Mouse (Mus musculus) embryonic facial prominence, embryonic 12.5 days (tissue): ENCODE results near the gene Hykk. TPM values are rescaled to one million over a fixed set of nuclear protein-coding genes. Genes with fewer than 3 reads are reported as not detected.
A peak's percentile ranks its signal among the peaks of the same experiment; 100 is the strongest.
"Not testable (repeated sequence)": the region's sequence is repeated elsewhere in the genome, so short reads cannot be mapped to it uniquely, and the experiment has no call there.

Experiments used
- ATAC-seq: fragments of 200-750 bp; cut with Nextera tagmentation; 2 replicates; pipeline ENCODE4 v1.8.0; 2017; ENCODE audit not compliant: insufficient number of reproducible peaks, insufficient read depth, low FRiP score, low TSS enrichment
- H3K27ac ChIP-seq: fragments of 300-500 bp; sonication (generic); 2 replicates; pipeline ENCODE4 v1.5.1; 2016; ENCODE audit warnings: mild to moderate bottlenecking
- H3K27me3 ChIP-seq: fragments of 300-500 bp; sonication (generic); 2 replicates; pipeline ENCODE4 v1.6.1; 2016; ENCODE audit warnings: mild to moderate bottlenecking, moderate library complexity
- H3K36me3 ChIP-seq: fragments of 300-500 bp; sonication (generic); 2 replicates; pipeline ENCODE4 v1.6.1; 2016; ENCODE audit warnings: mild to moderate bottlenecking
- H3K4me1 ChIP-seq: fragments of 300-500 bp; sonication (generic); 2 replicates; pipeline ENCODE4 v1.6.1; 2016
- H3K4me2 ChIP-seq: fragments of 300-500 bp; sonication (generic); replicated peaks from 2 replicates; pipeline ENCODE4 v1.6.1; 2016; ENCODE audit warnings: mild to moderate bottlenecking, moderate library complexity
- H3K4me3 ChIP-seq: fragments of 300-500 bp; sonication (generic); 2 replicates; pipeline ENCODE4 v1.5.1; 2016; ENCODE audit warnings: mild to moderate bottlenecking
- H3K9ac ChIP-seq: fragments of 300-500 bp; sonication (generic); 2 replicates; pipeline ENCODE4 v1.6.1; 2016; ENCODE audit warnings: mild to moderate bottlenecking, moderate library complexity
- H3K9me3 ChIP-seq: fragments of 300-500 bp; sonication (generic); 2 replicates; pipeline ENCODE4 v1.6.1; 2016; ENCODE audit warnings: mild to moderate bottlenecking, moderate library complexity
- WGBS: fragments of 180-500 bp; shearing (Covaris S2); methylation state at CpG from one replicate; pipeline ENCODE4 v1.1.7; 2016; 5-methylcytosine and 5-hydroxymethylcytosine counted together
- polyA plus RNA-seq: library from polyadenylated mRNA; unstranded; fragments of >200 nt; fragmentation: Nextera tagmentation; extraction: Ambion mirVana; gene quantifications from 2 replicates; pipeline ENCODE4 v1.2.1, GENCODE M21; 2016

Gene Hykk
- polyA plus RNA-seq, 1 experiment from 2014 or later: 8.0 TPM

GRCm38 (mm10) chr9:54932379-54932778 lies 15.3 kb downstream of the Hykk start:
- H3K4me1 ChIP-seq: no peaks in the 10 kb centered on the region
- no peaks in the 10 kb centered on the region for H3K27me3 ChIP-seq
- no peak overlapping the region for H3K4me3 ChIP-seq
- H3K9me3 ChIP-seq: no peaks in the 10 kb centered on the region
- H3K27ac ChIP-seq: no peak overlapping the region
- no peak for ATAC-seq
- 70% methylated on average over 2 of the region's 2 CpGs for WGBS
- no peak overlapping the region for H3K4me2 ChIP-seq
- no peak overlapping the region for H3K9ac ChIP-seq
- H3K36me3 ChIP-seq: no peaks in the 10 kb centered on the region

DNA sequence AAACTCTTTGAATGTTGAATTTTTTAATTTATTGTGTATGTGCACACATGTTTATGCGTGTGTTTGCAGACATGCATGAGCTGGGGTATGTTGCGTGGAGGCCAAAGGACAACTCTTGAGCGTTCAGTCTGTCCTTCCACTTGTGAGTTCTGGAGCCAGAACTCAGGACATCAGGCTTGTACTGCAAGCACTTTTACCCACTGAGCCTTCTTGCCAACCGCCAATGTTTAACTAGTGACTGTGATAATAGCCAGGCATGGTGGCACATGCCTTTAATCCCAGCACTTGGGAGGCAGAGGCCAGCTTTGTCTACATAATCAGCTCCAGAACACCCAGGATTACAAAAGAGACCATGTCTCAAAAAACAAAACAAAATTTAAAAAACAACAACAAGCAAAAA lies 25.0 kb downstream of the Hykk start:
- no peak for ATAC-seq
- no peaks in the 10 kb centered on the region for H3K9me3 ChIP-seq
- 91% methylated on average over 4 of the region's 4 CpGs for WGBS

DNA sequence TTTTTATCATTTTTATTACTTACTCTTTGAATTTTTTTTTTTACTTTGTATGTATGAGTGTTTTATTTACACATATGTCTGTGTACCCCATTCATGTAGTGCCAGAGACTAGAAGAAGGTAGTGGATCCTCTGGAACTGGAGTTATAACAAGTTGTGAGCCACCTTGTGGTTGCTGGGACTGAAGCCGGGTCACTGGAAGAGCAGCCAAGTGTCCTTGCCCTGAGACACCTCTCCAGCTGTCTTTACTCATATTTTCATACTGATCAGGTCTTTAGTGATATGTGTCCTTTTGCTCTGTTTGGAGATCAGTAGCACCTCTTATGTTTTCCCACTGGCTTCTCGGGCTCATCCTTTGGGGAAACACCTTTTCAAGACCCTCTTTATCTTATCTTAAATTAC lies 27.4 kb downstream of the Hykk start:
- ATAC-seq: no peak
- no peaks in the 10 kb centered on the region for H3K4me1 ChIP-seq
- H3K27me3 ChIP-seq: no peaks in the 10 kb centered on the region
- no peaks in the 10 kb centered on the region for H3K36me3 ChIP-seq
- H3K4me3 ChIP-seq: no peak overlapping the region
- WGBS: 89% methylated on average over 2 of the region's 2 CpGs
- no peak overlapping the region for H3K4me2 ChIP-seq
- no peaks in the 10 kb centered on the region for H3K9me3 ChIP-seq
- no peak overlapping the region for H3K27ac ChIP-seq
- H3K9ac ChIP-seq: no peak overlapping the region

More for the DNA sequence above, 25.0 kb downstream of the Hykk start:
- Histone ChIP-seq H3K4me1 (no peaks in the 10 kb centered on the region), H3K4me3 (no peak overlapping the region), H3K27ac (no peak overlapping the region), H3K4me2 (no peak overlapping the region), H3K27me3 (no peaks in the 10 kb centered on the region), H3K36me3 (no peaks in the 10 kb centered on the region; the same call in 1 of the 2 replicates), H3K9ac (no peak overlapping the region)

- Histone ChIP-seq H3K27ac (no peak overlapping the region), H3K9ac (no peak overlapping the region), H3K4me2 (no peak overlapping the region), H3K4me3 (no peak overlapping the region), H3K27me3 (no peaks in the 10 kb centered on the region), H3K36me3 (no peaks in the 10 kb centered on the region), H3K4me1 (no peaks in the 10 kb centered on the region; the same call in 1 of the 2 replicates), H3K9me3 (no peaks in the 10 kb centered on the region)
- 60% methylated on average over 16 of the region's 16 CpGs for WGBS
- ATAC-seq: no peak
Measured at GRCm38 (mm10) chr9:54946256-54946655, 29.2 kb downstream of the Hykk start.

DNA sequence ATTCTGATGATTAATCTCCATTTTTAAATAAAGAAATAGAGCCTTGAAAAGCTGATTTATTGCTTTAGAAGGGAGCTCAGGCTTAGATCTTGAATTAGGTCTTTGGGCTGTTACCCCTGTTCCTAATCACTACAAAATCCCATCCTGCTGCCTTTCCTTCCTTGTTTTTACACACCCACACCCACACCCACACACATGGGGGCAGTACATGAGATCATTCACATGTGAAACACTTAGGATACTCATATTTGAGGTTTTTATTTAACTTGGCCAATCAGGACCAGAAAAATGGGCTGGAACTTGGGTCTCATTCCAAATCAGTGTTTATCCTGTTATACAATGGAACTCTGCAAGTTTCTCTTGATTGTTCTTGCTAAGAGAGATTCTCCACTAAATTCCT lies 32.4 kb downstream of the Hykk start:
- no peak overlapping the region for H3K27ac ChIP-seq

GRCm38 (mm10) chr9:54950162-54950561 lies 33.1 kb downstream of the Hykk start:
- 49% methylated on average over 8 of the region's 8 CpGs for whole genome bisulfite sequencing

More for the DNA sequence above, 32.4 kb downstream of the Hykk start:
- H3K27me3 ChIP-seq: no peaks in the 10 kb centered on the region
- H3K36me3 ChIP-seq: peaks cover 21% of the 10 kb centered on the region
- H3K9ac ChIP-seq: no peak overlapping the region
- H3K9me3 ChIP-seq: no peaks in the 10 kb centered on the region
- no peak overlapping the region for H3K4me2 ChIP-seq
- peaks cover 12% of the 10 kb centered on the region for H3K4me1 ChIP-seq
- no peak for ATAC-seq
- no peak overlapping the region for H3K4me3 ChIP-seq

DNA sequence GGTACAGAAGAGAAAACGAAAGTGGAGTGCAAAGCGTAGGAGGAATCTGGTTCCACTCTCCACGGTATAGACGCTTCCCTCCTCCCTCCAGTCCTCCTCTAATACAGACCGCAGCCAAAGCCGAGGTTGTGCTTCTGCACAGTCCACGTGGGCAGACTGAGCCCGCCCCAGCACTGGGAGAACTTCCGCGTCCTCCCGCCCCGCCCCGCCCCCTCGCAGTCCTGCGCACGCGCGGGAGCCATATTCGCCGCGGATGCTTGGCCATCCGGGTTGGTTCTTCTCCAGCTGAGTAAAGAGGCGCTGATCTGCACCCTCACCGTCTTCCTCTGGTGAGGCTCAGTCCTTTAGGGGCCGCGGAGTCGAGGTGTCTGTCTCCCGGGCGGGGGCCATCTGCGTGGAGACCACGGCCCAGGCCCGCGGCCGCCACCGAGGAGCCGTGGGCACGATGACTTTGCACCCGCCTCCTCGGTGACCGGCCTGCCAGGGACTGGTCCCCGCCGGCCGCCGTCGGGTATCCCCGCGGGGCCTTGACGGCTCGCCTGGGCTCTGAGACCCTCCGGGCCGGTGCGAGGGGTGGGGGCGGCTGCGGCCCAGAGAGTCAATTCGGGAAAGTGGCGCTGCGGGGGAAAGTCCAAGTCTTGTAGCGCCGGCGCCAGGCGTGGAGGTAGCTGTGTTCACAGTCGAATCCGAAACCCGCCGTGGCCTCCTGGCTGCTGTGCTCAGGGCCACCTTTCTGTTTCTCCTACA lies 33.7 kb downstream of the Hykk start, which contains the start of the genes Psma4 and AY074887:
Psma4 (plus strand) TSS at position 216 of the 747 bp plus-strand sequence.
AY074887 (minus strand) TSS at position 424 of the 747 bp plus-strand sequence.
- WGBS: under 1% methylated on average over 65 of the region's 65 CpGs
- Histone ChIP-seq H3K36me3 (peaks cover 29% of the 10 kb centered on the region), H3K4me1 (peaks cover 12% of the 10 kb centered on the region), H3K4me3 (peak within 1 kb of the TSS; percentile 86), H3K27ac (peak within 1 kb of the TSS; percentile 95), H3K27me3 (no peaks in the 10 kb centered on the region), H3K9ac (peak within 1 kb of the TSS; percentile 87), H3K9me3 (no peaks in the 10 kb centered on the region), H3K4me2 (peak within 1 kb of the TSS; percentile 60)
- peak; percentile 100 for ATAC-seq

More at GRCm38 (mm10) chr9:54950162-54950561, 33.1 kb downstream of the Hykk start:
- H3K4me2 ChIP-seq: peak overlapping the region; percentile 60
- not testable (repeated sequence) for H3K27me3 ChIP-seq, ATAC-seq, H3K9ac ChIP-seq, H3K9me3 ChIP-seq
- peaks cover 12% of the 10 kb centered on the region for H3K4me1 ChIP-seq
- H3K4me3 ChIP-seq: peak overlapping the region; percentile 86
- H3K36me3 ChIP-seq: peaks cover 24% of the 10 kb centered on the region
- H3K27ac ChIP-seq: peak overlapping the region; percentile 95

DNA sequence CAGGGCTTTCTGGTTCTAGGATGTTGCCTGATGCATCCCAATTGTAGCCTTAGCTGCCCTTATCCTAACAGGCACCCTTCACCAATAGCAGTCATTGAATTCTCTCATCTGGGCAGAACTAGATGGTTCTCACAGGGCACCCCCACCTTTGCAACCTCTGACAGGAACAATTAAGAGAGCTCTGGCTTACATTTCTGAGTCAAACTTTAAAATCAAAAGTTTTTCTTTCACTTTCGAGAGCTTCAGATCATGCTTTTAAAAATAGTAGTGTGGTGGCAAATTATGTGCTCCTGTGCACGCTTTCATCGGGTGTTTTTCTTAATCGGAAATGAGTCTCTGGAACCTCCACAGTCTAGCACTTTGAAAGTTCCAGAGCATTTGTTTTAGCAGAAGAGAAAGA lies 44.0 kb downstream of the Hykk start:
- Histone ChIP-seq H3K4me1 (no peaks in the 10 kb centered on the region), H3K4me2 (no peak overlapping the region), H3K27ac (no peak overlapping the region), H3K4me3 (no peak overlapping the region), H3K9ac (no peak overlapping the region), H3K36me3 (peaks cover 34% of the 10 kb centered on the region), H3K9me3 (no peaks in the 10 kb centered on the region), H3K27me3 (no peaks in the 10 kb centered on the region)
- WGBS: 87% methylated on average over 4 of the region's 4 CpGs
- no peak for ATAC-seq

DNA sequence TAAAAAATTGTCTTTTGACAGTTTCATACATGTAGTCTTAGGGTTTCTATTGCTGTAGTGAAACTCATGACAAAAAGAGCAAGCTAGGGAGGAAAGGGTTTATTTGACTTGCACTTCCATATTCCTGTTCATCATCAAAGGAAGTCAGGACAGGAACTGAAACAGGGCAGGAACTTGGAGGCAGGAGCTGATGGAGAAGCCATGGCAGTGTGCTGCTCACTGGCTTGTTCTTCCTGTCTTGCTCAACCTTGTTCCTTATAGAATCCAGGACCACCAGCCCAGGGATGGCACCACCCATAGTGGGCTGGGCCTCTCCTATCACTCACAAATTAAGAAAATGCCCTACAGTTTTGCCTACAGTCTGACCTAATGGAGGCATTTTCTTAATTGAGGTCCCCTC lies 46.6 kb downstream of the Hykk start:
- no peak overlapping the region for H3K4me3 ChIP-seq
- peaks cover 10% of the 10 kb centered on the region for H3K36me3 ChIP-seq
- no peak for ATAC-seq
- no peaks in the 10 kb centered on the region for H3K9me3 ChIP-seq
- no peaks in the 10 kb centered on the region for H3K4me1 ChIP-seq
- no peaks in the 10 kb centered on the region for H3K27me3 ChIP-seq
- H3K27ac ChIP-seq: no peak overlapping the region
- H3K4me2 ChIP-seq: no peak overlapping the region
- H3K9ac ChIP-seq: no peak overlapping the region

GRCm38 (mm10) chr9:54969972-54970637 lies 53.0 kb downstream of the Hykk start:
- Histone ChIP-seq H3K9ac (no peak overlapping the region), H3K27ac (no peak overlapping the region), H3K36me3 (no peaks in the 10 kb centered on the region), H3K4me3 (no peak overlapping the region), H3K4me1 (no peaks in the 10 kb centered on the region), H3K27me3 (no peaks in the 10 kb centered on the region), H3K4me2 (no peak overlapping the region), H3K9me3 (no peaks in the 10 kb centered on the region)
- 58% methylated on average over 8 of the region's 8 CpGs for WGBS
- no peak for ATAC-seq

- peak within 1 kb of the TSS; percentile 54 for H3K4me3 ChIP-seq
- no peaks in the 10 kb centered on the region for H3K36me3 ChIP-seq
- H3K9ac ChIP-seq: peak within 1 kb of the TSS; percentile 58
- peak within 1 kb of the TSS; percentile 89 for H3K4me2 ChIP-seq
- H3K27ac ChIP-seq: no peak within 1 kb of the TSS
- peaks cover 5% of the 10 kb centered on the region; the same call in 1 of the 2 replicates for H3K4me1 ChIP-seq
- no peaks in the 10 kb centered on the region for H3K9me3 ChIP-seq
- 58% methylated on average over 8 of the region's 8 CpGs for WGBS
- peaks cover 39% of the 10 kb centered on the region for H3K27me3 ChIP-seq
- ATAC-seq: no peak
Measured at GRCm38 (mm10) chr9:54980674-54981073, 63.6 kb downstream of the Hykk start, which contains the start of gene Chrna5. Gene Chrna5 (plus strand): TSS chr9:54980880.
